Mouse (Mus musculus): ENCODE measurements around the gene Ehmt1. TPM values are rescaled to one million over a fixed set of nuclear protein-coding genes. Genes with fewer than 3 reads are reported as not detected.
A peak's percentile ranks its signal among the peaks of the same experiment; 100 is the strongest.

Ehmt1 gene
- polyA plus RNA-seq, 1 experiment from 2014 or later, result 12.3 TPM

DNA sequence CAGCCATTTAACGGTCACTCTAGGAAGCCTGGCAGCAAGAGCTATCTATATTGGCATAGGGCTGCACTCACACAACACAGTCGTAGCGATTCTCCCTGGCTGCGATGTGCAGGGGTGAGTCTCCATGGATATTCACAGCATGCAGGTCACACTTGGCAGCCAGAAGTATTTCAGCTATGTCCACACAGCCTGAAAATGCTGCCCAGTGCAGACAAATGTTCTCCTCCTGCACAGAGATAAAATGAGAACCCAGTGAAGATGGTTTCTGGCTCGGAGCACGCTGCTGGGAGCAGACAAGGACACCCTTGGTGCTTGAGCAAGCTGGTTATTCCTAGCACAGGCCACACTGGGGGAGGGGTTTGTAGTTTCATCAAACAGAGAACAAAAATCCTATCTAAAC lies 113.3 kb downstream of the Ehmt1 start:
- H3K9me3 ChIP-seq (ENCODE audit: low read length), result no peaks in the 10 kb centered on the region
- no peak for TF ChIP-seq EP300 (IDR thresholded peaks at IDR 0.05; ENCODE audit: low read depth)
- no peak for TF ChIP-seq CTCF (IDR thresholded peaks at IDR 0.05; ENCODE audit: low read depth)
- no peak overlapping the region for H3K4me2 ChIP-seq (ENCODE audit: low read depth, low read length)
- 92% methylated on average over 6 of the region's 6 CpGs for WGBS (ENCODE audit: insufficient replicate concordance)
- H3K9ac ChIP-seq (replicated peaks), result no peak overlapping the region
- H3K27me3 ChIP-seq (ENCODE audit: insufficient read depth, low read length), result no peaks in the 10 kb centered on the region
- H3K4me3 ChIP-seq (ENCODE audit: low read depth, low read length), result no peak overlapping the region
- no peak for DNase-seq
- H3K4me1 ChIP-seq (ENCODE audit: insufficient read depth), result no peaks in the 10 kb centered on the region
- H3K36me3 ChIP-seq (replicated peaks; ENCODE audit: insufficient read depth, low read length), result peaks cover 63% of the 10 kb centered on the region
- ATAC-seq, result no peak
- H3K27ac ChIP-seq (ENCODE audit: low read depth), result no peak overlapping the region

DNA sequence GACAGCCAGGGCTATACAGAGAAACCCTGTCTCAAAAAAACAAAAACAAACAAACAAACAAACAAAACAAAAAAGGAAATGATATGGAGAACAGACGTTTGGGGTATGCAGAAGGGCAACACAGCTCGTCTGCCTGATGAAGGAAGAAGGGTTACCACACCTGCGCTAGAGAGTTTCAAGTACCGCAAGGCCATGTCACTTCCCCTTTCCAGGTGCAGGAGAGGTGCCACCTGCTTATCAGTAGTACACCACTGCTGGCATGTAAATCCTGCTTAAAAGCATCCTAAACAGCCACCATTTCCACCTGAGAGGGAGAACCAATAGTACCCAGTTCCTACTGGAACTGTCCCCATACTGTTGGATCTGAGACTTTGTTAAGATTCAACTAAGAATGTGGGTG lies 113.8 kb downstream of the Ehmt1 start:
- Histone ChIP-seq H3K27ac (ENCODE audit: low read depth) (no peak overlapping the region), H3K9ac (replicated peaks) (no peak overlapping the region), H3K9me3 (ENCODE audit: low read length) (no peaks in the 10 kb centered on the region), H3K4me2 (ENCODE audit: low read depth, low read length) (no peak overlapping the region), H3K4me1 (ENCODE audit: insufficient read depth) (no peaks in the 10 kb centered on the region), H3K36me3 (replicated peaks; ENCODE audit: insufficient read depth, low read length) (peaks cover 67% of the 10 kb centered on the region), H3K27me3 (ENCODE audit: insufficient read depth, low read length) (no peaks in the 10 kb centered on the region), H3K4me3 (ENCODE audit: low read depth, low read length) (no peak overlapping the region)
- WGBS (ENCODE audit: insufficient replicate concordance), result 65% methylated on average over 4 of the region's 4 CpGs
- no peak for TF ChIP-seq EP300 (IDR thresholded peaks at IDR 0.05; ENCODE audit: low read depth)
- no peak for TF ChIP-seq CTCF (IDR thresholded peaks at IDR 0.05; ENCODE audit: low read depth)
- DNase-seq, result no peak
- no peak for ATAC-seq

DNA sequence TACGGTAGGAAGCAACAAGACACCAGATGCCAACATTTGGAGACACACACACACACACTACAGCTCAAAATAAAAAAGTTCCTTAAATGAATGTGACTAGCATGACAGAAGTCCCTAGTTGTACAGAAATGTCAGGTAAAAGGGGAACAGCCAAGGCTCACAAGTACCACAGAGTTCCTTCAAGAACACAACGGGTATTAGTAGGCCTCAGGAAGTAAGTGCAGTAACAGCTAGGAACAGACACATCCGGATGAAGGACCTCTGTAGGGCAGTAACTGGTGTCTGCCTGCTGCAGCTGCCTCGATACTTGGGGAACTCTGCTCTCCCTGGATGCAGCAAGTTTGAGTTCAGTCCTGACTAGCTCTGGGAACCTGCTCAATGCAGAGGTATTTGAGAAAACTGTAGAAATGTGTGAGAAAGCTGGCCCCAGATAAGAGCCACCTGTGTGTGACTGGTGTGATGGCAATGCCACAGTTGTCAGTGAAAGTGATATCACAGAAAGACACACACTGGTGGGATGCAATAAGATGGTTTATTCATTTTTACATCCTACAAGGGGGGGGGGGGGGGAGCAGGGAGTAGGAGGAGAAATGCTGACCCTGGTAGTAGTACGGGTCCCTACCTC lies 122.5 kb downstream of the Ehmt1 start:
- peaks cover 60% of the 10 kb centered on the region for H3K36me3 ChIP-seq (replicated peaks; ENCODE audit: insufficient read depth, low read length)
- no peak overlapping the region for H3K4me2 ChIP-seq (ENCODE audit: low read depth, low read length)
- DNase-seq (no peak), ATAC-seq (no peak)
- no peak for TF ChIP-seq EP300 (IDR thresholded peaks at IDR 0.05; ENCODE audit: low read depth)
- no peak for TF ChIP-seq CTCF (IDR thresholded peaks at IDR 0.05; ENCODE audit: low read depth)
- H3K9me3 ChIP-seq (ENCODE audit: low read length), result no peaks in the 10 kb centered on the region
- H3K27ac ChIP-seq (ENCODE audit: low read depth), result no peak overlapping the region
- no peaks in the 10 kb centered on the region for H3K4me1 ChIP-seq (ENCODE audit: insufficient read depth)
- no peak overlapping the region for H3K4me3 ChIP-seq (ENCODE audit: low read depth, low read length)
- 58% methylated on average over 5 of the region's 5 CpGs for WGBS (ENCODE audit: insufficient replicate concordance)
- H3K27me3 ChIP-seq (ENCODE audit: insufficient read depth, low read length), result no peaks in the 10 kb centered on the region
- H3K9ac ChIP-seq (replicated peaks), result no peak overlapping the region

DNA sequence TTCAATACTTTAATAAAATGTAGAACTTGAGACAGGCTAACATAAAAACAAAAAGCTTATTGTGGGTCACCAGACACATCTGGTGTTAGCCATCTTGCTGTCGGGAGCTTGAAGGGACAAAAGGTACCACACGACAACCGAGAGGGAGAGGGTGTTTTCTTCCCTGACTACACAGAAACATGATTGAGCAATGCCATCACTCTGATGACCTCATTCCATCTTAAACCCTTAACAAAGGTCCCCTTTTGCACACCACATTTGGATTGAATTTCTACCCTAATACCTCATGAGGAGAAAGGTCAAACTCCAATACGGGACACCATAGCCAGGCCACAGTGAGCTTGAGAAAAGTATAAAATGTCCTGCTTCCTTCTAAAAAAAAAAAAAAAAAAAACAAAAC lies 132.2 kb downstream of the Ehmt1 start:
- no peak overlapping the region for H3K27ac ChIP-seq (ENCODE audit: low read depth)
- DNase-seq (no peak), ATAC-seq (no peak)
- H3K4me1 ChIP-seq (ENCODE audit: insufficient read depth), result no peaks in the 10 kb centered on the region
- 77% methylated on average over 4 of the region's 4 CpGs for WGBS (ENCODE audit: insufficient replicate concordance)
- H3K9ac ChIP-seq (replicated peaks), result no peak overlapping the region
- no peak for TF ChIP-seq EP300 (IDR thresholded peaks at IDR 0.05; ENCODE audit: low read depth)
- no peak for TF ChIP-seq CTCF (IDR thresholded peaks at IDR 0.05; ENCODE audit: low read depth)
- H3K9me3 ChIP-seq (ENCODE audit: low read length), result no peaks in the 10 kb centered on the region
- H3K4me2 ChIP-seq (ENCODE audit: low read depth, low read length), result no peak overlapping the region
- H3K27me3 ChIP-seq (ENCODE audit: insufficient read depth, low read length), result no peaks in the 10 kb centered on the region
- no peak overlapping the region for H3K4me3 ChIP-seq (ENCODE audit: low read depth, low read length)
- peaks cover 21% of the 10 kb centered on the region for H3K36me3 ChIP-seq (replicated peaks; ENCODE audit: insufficient read depth, low read length)

DNA sequence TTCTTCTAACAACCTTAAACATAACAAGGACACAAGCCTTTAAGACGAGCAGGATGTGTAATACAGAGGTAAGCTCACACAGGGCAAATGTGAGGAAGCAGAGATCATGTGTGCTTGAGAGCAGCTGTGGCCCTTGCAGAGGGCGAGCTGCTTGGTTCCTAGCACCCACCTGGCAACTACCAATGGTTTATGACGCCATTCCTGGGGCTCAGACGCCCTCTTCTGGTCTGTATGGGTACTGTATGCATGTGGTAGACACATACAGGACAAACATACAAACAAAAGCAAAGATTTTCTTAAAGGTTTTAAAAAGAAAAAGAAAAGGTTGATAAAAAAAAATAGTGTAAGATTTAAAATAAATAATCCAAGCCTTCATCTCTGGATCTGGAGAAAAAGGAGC lies 138.2 kb downstream of the Ehmt1 start:
- Histone ChIP-seq H3K4me3 (ENCODE audit: low read depth, low read length) (no peak overlapping the region), H3K4me2 (ENCODE audit: low read depth, low read length) (no peak overlapping the region), H3K9me3 (ENCODE audit: low read length) (peaks cover 3% of the 10 kb centered on the region; the same call in 1 of the 2 replicates), H3K9ac (replicated peaks) (no peak overlapping the region), H3K27ac (ENCODE audit: low read depth) (no peak overlapping the region), H3K36me3 (replicated peaks; ENCODE audit: insufficient read depth, low read length) (no peaks in the 10 kb centered on the region), H3K4me1 (ENCODE audit: insufficient read depth) (no peaks in the 10 kb centered on the region), H3K27me3 (ENCODE audit: insufficient read depth, low read length) (no peaks in the 10 kb centered on the region)
- ATAC-seq (no peak), DNase-seq (no peak)
- TF ChIP-seq EP300 (IDR thresholded peaks at IDR 0.05; ENCODE audit: low read depth), result no peak
- TF ChIP-seq CTCF (IDR thresholded peaks at IDR 0.05; ENCODE audit: low read depth), result peak; percentile 34; the same call in 1 of the 2 replicates
- WGBS (ENCODE audit: insufficient replicate concordance), result 49% methylated on average over 4 of the region's 4 CpGs

DNA sequence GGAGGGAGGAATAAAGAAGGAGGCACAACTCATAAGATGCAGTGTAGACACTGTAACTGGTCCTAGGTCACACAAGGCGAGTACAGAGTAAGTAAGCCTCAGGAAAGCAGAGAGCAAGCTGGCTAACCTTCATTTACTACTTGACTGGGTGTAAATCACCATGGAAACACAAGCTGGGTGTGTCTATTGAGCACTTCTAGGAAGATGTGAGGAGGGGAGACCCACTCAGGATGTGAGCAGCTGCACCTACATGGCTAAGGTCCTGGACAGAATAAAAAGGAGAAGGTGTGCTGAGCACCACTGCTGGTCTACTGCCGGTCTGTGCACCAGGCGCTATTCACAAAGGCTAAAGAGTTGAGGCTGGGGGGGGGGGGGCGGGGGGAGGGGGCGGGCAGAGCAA lies 142.6 kb downstream of the Ehmt1 start:
- ATAC-seq (no peak), DNase-seq (no peak)
- TF ChIP-seq CTCF (IDR thresholded peaks at IDR 0.05; ENCODE audit: low read depth) (no peak), EP300 (IDR thresholded peaks at IDR 0.05; ENCODE audit: low read depth) (no peak)
- H3K27me3 ChIP-seq (ENCODE audit: insufficient read depth, low read length), result no peaks in the 10 kb centered on the region
- H3K36me3 ChIP-seq (replicated peaks; ENCODE audit: insufficient read depth, low read length), result no peaks in the 10 kb centered on the region
- peaks cover 3% of the 10 kb centered on the region; the same call in 1 of the 2 replicates for H3K9me3 ChIP-seq (ENCODE audit: low read length)
- no peak overlapping the region for H3K4me3 ChIP-seq (ENCODE audit: low read depth, low read length)
- WGBS (ENCODE audit: insufficient replicate concordance), result 50% methylated on average over 2 of the region's 5 CpGs
- no peak overlapping the region for H3K27ac ChIP-seq (ENCODE audit: low read depth)
- H3K4me2 ChIP-seq (ENCODE audit: low read depth, low read length), result no peak overlapping the region
- no peaks in the 10 kb centered on the region for H3K4me1 ChIP-seq (ENCODE audit: insufficient read depth)
- H3K9ac ChIP-seq (replicated peaks), result no peak overlapping the region

Data from liver, postnatal 0 days (tissue).